Mouse (Mus musculus) liver, embryonic 14.5 days (tissue): ENCODE data around the gene Cdc42ep5. TPM values are rescaled to one million over a fixed set of nuclear protein-coding genes. Genes with fewer than 3 reads are reported as not detected.
A peak's percentile ranks its signal among the peaks of the same experiment; 100 is the strongest.
"Not testable (repeated sequence)": the region's sequence is repeated elsewhere in the genome, so short reads cannot be mapped to it uniquely, and the experiment has no call there.

Experiments
- ATAC-seq: fragments of 200-750 bp; cut with Nextera tagmentation; 2 replicates; pipeline ENCODE4 v1.8.0; 2017; ENCODE audit warnings: moderate number of reproducible peaks, mild to moderate bottlenecking, moderate library complexity; ENCODE audit not compliant: insufficient read depth
- DNase-seq, 3 experiments: peaks; one replicate each; pipeline ENCODE4 v3.0.0-alpha.2; 2012 to 2013; ENCODE audit warnings: low read depth in 3 of 3, low spot score in 3 of 3
- H3K27ac ChIP-seq: fragments of 300-500 bp; sonication (generic); 2 replicates; pipeline ENCODE4 v1.5.1; 2014; ENCODE audit warnings: moderate library complexity, mild to moderate bottlenecking, control low read depth, inconsistent platforms
- H3K27me3 ChIP-seq: fragments of 300-500 bp; sonication (generic); 2 replicates; pipeline ENCODE4 v1.6.1; 2014; ENCODE audit warnings: mild to moderate bottlenecking, low read length, moderate library complexity; ENCODE audit not compliant: control insufficient read depth, insufficient read depth
- H3K36me3 ChIP-seq: fragments of 300-500 bp; sonication (generic); replicated peaks from 2 replicates; pipeline ENCODE4 v1.6.1; 2014; ENCODE audit warnings: low read depth; ENCODE audit not compliant: control insufficient read depth, insufficient read depth
- H3K4me1 ChIP-seq, 2 experiments: fragments of 200-500 bp in 1 of 2; fragments of 300-500 bp in 1 of 2; sonication (generic) in 1 of 2; replicated peaks; 2 replicates each; pipeline ENCODE4 v1.6.1; 2012 to 2014; ENCODE audit warnings: antibody characterized with exemption in 1 of 2, inconsistent platforms in 1 of 2, low read length in 1 of 2; ENCODE audit not compliant: control insufficient read depth in 2 of 2, insufficient read depth in 2 of 2
- H3K4me2 ChIP-seq: fragments of 300-500 bp; sonication (generic); 2 replicates; pipeline ENCODE4 v1.6.1; 2014; ENCODE audit warnings: low read depth, mild to moderate bottlenecking, control low read depth, moderate library complexity
- H3K4me3 ChIP-seq, 2 experiments: fragments of 200-500 bp in 1 of 2; fragments of 300-500 bp in 1 of 2; sonication (generic) in 1 of 2; 2 replicates each; pipeline ENCODE4 v1.5.1; 2012 to 2014; ENCODE audit warnings: low read depth in 2 of 2, low read length in 2 of 2, mild to moderate bottlenecking in 2 of 2, control low read depth in 1 of 2, inconsistent platforms in 1 of 2, moderate library complexity in 1 of 2; ENCODE audit not compliant: insufficient read depth in 1 of 2
- H3K9ac ChIP-seq: fragments of 300-500 bp; sonication (generic); replicated peaks from 2 replicates; pipeline ENCODE4 v1.6.1; 2014; ENCODE audit warnings: mild to moderate bottlenecking, control low read depth, moderate library complexity
- H3K9me3 ChIP-seq: fragments of 300-500 bp; sonication (generic); 2 replicates; pipeline ENCODE4 v1.6.1; 2016; ENCODE audit warnings: low read length, mixed read lengths; ENCODE audit not compliant: control insufficient read depth
- CTCF ChIP-seq: IDR thresholded peaks from 2 replicates; pipeline ENCODE4 v1.5.1; 2016; ENCODE audit warnings: antibody characterized with exemption, low read depth, control low read depth
- EP300 ChIP-seq: IDR thresholded peaks from 2 replicates; pipeline ENCODE4 v1.6.1; 2016; ENCODE audit warnings: antibody characterized with exemption, low read depth
- WGBS: fragments of 180-500 bp; shearing (Covaris S2); extraction: QIAGEN DNeasy Blood & Tissue Kit; methylation state at CpG from one replicate; pipeline ENCODE4 v1.1.7; 2014; ENCODE audit not compliant: insufficient replicate concordance; 5-methylcytosine and 5-hydroxymethylcytosine counted together
- polyA plus RNA-seq, 2 experiments: library from polyadenylated mRNA; depleted of rRNA in 1 of 2; stranded (reverse) in 1 of 2; unstranded in 1 of 2; fragments of >200 nt; fragmentation: Nextera tagmentation in 1 of 2; extraction: Ambion mirVana in 1 of 2; gene quantifications; 2 replicates each; pipeline versions ENCODE4 v1.2.1 to v1.2.3; 2012 to 2014

Cdc42ep5 gene
- 6.1 and 8.4 TPM in 2 replicates for polyA plus RNA-seq (2012; rRNA removed)
- 6.7 TPM in 2 replicates for polyA plus RNA-seq (2014; fragmentation: Nextera tagmentation; extraction: Ambion mirVana)

DNA sequence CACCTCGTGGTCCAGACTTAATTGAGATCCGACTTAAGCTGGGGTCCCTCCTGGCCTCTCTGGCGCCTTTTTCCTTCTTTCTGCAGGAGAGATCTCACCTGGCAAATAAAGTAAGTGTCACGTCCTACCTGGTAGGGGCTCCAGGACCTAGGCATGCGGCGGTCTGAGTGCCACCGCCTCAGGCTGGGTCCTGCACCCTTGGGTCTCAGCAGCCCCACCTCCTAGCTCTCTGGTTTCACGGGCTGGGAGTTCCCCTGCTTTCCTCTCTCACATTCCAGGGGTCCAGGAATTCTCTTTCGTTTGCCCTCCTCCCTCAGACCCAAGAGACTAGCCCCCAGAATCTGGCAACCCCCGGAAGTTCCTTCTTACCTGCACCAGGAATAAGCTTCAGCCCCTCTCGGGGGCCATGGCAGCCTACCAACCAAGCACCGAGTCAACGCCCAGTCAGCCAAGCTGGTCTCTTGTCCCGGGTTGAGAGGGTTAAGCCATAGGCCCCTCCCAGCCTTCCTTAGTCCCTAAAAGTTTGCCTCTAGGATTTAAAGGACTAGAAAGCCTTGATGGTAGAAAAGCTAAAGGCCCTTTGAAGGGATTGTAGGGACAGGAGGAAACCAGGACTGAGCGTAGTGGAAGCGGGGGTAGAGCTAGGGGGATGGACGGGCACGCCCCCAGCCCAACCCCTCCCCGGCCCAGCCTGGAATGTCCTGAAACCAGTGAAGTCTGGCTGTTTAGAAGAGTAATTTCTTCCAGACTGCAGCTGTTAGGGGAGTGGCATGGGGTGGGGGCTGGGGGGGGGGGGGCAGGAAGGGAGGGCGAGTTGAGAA, at the start of gene Cdc42ep5:
Gene Cdc42ep5, minus strand, starts transcription at position 771 of the 821 bp plus-strand sequence.
- TF ChIP-seq CTCF = no peak
- no peak for TF ChIP-seq EP300
- Histone ChIP-seq H3K4me1 (peaks cover 0 to 9% of the 10 kb centered on the region in 2 experiments; a peak in 2 of 4 replicates), H3K9ac (no peak within 1 kb of the TSS; the same call in 1 of the 2 replicates), H3K27ac (no peak within 1 kb of the TSS), H3K4me2 (peak within 1 kb of the TSS; percentile 51), H3K9me3 (no peaks in the 10 kb centered on the region), H3K27me3 (no peaks in the 10 kb centered on the region), H3K36me3 (no peaks in the 10 kb centered on the region), H3K4me3 (peak within 1 kb of the TSS; percentile 25 to 49)
- WGBS = 2% methylated on average over 19 of the region's 20 CpGs
- DNase-seq (no peak), ATAC-seq (peak; percentile 73)

- H3K9me3 ChIP-seq, H3K4me3 ChIP-seq, H3K4me2 ChIP-seq, DNase-seq, H3K36me3 ChIP-seq, ATAC-seq, H3K4me1 ChIP-seq, H3K9ac ChIP-seq, H3K27ac ChIP-seq, H3K27me3 ChIP-seq: not testable (repeated sequence)
These were observed 48.8 kb upstream of the Cdc42ep5 start for GRCm38 (mm10) chr7:4213436-4213835.

- no peak overlapping the region for H3K4me2 ChIP-seq
- H3K9me3 ChIP-seq = no peaks in the 10 kb centered on the region
- H3K27me3 ChIP-seq = no peaks in the 10 kb centered on the region
- no peak for ATAC-seq
- WGBS = 15% methylated on average over 2 of the region's 2 CpGs
- no peaks in the 10 kb centered on the region for H3K36me3 ChIP-seq
- TF ChIP-seq EP300 = no peak
- H3K9ac ChIP-seq = no peak overlapping the region
- H3K27ac ChIP-seq = no peak overlapping the region
- no peak for DNase-seq
- H3K4me1 ChIP-seq = no peaks in the 10 kb centered on the region
- no peak overlapping the region for H3K4me3 ChIP-seq
These were observed 44.0 kb upstream of the Cdc42ep5 start for GRCm38 (mm10) chr7:4208626-4209025.

DNA sequence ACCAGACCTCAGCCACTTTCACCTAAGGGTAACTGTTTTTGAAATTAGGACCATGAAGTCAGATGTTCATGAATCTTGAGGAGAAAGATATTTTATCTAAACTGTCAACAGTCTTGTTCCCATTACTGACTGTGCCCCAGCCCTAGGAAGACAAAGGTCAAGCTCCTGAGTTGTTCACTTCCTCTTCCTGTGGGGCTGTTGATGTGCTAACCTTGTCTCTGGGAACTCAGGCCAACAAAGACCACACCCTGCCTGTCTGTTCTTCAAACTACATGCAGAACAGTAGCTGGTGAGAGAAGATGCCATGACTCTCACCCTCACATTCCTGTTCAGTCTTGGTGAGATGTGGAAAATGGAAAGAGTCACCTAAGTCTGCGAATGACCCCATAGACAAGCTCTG, 42.5 kb upstream of the Cdc42ep5 start:
- Histone ChIP-seq H3K27ac (no peak overlapping the region), H3K4me1 (no peaks in the 10 kb centered on the region), H3K36me3 (no peaks in the 10 kb centered on the region), H3K9ac (no peak overlapping the region), H3K4me2 (no peak overlapping the region), H3K4me3 (no peak overlapping the region), H3K9me3 (no peaks in the 10 kb centered on the region), H3K27me3 (no peaks in the 10 kb centered on the region)
- WGBS = 46% methylated on average over 1 of the region's 1 CpGs
- no peak for TF ChIP-seq CTCF
- no peak for TF ChIP-seq EP300
- DNase-seq (no peak), ATAC-seq (no peak)

DNA sequence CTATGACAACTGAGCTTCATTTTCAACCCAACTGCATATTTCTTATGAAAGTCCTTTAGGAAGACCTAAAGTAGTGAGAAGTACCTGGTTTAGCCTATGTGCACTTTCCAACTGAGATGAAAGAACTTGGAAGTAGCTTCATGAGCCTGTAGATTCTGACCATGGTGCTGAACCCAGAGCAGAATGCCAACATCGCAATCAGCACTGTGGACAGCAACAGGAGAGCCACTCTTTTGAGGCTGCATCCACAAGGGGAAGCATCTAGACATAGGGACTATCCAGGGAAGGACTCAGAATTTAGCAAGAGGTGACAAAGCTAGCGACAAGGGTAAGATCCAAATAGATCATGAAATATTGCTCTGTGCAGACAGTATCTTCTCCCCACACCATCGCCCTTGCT, 13.8 kb upstream of the Cdc42ep5 start:
- Histone ChIP-seq H3K9me3 (no peaks in the 10 kb centered on the region), H3K27ac (no peak overlapping the region), H3K36me3 (no peaks in the 10 kb centered on the region), H3K9ac (no peak overlapping the region), H3K4me1 (no peaks in the 10 kb centered on the region), H3K27me3 (no peaks in the 10 kb centered on the region), H3K4me2 (no peak overlapping the region), H3K4me3 (no peak overlapping the region)
- WGBS = 26% methylated on average over 3 of the region's 3 CpGs
- ATAC-seq (no peak), DNase-seq (peak in 1 of 3 experiments; percentile 22)
- TF ChIP-seq CTCF = no peak
- TF ChIP-seq EP300 = no peak
